Mouse (Mus musculus): ENCODE data around the gene Ltbp4.

DNA sequence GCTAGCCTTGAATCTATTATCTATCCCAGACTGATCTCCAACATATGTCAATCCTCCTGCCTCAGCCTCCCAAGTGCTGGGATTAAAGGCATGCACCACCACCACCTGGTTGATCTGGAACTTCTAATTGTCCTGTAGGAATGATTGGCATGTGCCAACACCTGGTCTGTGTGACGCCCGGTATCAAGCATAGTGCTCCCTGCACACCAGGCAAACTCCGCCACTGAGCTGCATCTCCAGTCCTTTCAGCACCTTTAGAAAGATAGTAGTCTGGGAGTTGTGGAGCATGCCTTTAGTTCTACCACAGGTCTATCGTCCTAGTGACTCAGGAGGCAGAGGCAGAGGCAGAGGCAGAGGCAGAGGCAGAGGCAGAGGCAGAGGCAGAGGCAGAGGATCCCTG, 37.1 kb downstream of the Ltbp4 start:
- TF ChIP-seq CTCF (IDR thresholded peaks at IDR 0.05; ENCODE audit: low read depth) (no peak), EP300 (IDR thresholded peaks at IDR 0.05; ENCODE audit: low read depth) (no peak)

Data from liver, postnatal 0 days (tissue).